Mouse (Mus musculus) lung, postnatal 0 days (tissue): ENCODE results near the gene Gcsh.

ENCODE experiments used
- CTCF ChIP-seq: IDR thresholded peaks from 2 replicates; pipeline ENCODE4 v1.5.1; 2016; ENCODE audit warnings: antibody characterized with exemption, mild to moderate bottlenecking
- EP300 ChIP-seq: IDR thresholded peaks from 2 replicates; pipeline ENCODE4 v1.6.1; 2016; ENCODE audit warnings: antibody characterized with exemption, mild to moderate bottlenecking, control low read depth

DNA sequence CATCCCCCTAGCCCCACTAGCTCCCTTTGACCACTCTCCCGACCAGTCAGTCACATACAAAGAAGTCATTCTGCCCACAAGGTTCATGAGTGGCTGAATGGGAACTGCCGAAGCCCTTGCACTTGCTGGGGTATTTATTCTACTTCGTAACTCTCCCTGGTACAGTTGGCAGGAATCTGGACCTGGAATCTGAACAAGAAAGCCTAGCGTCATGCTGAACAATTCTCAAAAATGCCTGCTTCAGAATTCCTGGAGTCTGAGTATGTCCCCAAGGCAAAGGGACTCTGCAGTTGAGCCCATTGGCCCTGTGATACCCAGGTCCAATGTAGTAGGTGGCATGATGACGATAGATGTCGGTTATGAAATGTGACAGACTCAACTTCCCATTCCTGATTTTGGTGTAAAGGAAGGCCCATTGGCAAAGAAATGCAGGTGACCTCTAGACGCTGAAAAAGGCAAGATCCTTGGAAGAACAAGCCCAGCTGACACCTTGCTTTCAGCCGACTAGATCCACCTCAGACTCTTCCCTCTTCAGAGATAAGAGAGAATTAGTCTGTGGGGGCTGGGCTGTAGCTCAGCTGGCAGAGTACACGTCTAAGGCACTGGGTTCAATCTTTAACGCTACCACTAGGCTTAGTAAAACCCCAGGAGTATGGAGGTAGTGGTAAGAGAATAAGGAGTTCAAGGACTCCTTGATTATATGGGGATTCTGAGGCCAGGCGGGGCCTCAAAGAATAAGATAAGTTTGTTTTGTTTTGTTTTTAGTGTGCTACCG is 50.9 kb downstream of the Gcsh start:
- TF ChIP-seq CTCF, result no peak
- TF ChIP-seq EP300, result no peak
